Mouse (Mus musculus) forebrain, embryonic 16.5 days (tissue): ENCODE measurements at regions not wholly inside any gene's neighbourhood (a gene's known extent, or its start where the extent isn't known, plus 50 kb on each side); places are given as distances from the start of the nearest gene placed in this dataset.
A peak's percentile ranks its signal among the peaks of the same experiment; 100 is the strongest.

ENCODE experiments used
- ATAC-seq: fragments of 200-750 bp; cut with Nextera tagmentation; 2 replicates; pipeline ENCODE4 v1.8.0; 2017; ENCODE audit warnings: mild to moderate bottlenecking, moderate library complexity
- H3K27ac ChIP-seq: fragments of 300-500 bp; sonication (generic); 2 replicates; pipeline ENCODE4 v1.5.1; 2014; ENCODE audit warnings: low read length, control low read depth
- H3K27me3 ChIP-seq: fragments of 300-500 bp; sonication (generic); replicated peaks from 2 replicates; pipeline ENCODE4 v1.6.1; 2014; ENCODE audit warnings: low read length; ENCODE audit not compliant: control insufficient read depth, insufficient read depth
- H3K36me3 ChIP-seq: fragments of 300-500 bp; sonication (generic); 2 replicates; pipeline ENCODE4 v1.6.1; 2014; ENCODE audit not compliant: control insufficient read depth, insufficient read depth
- H3K4me1 ChIP-seq: fragments of 300-500 bp; sonication (generic); replicated peaks from 2 replicates; pipeline ENCODE4 v1.6.1; 2014; ENCODE audit warnings: low read length; ENCODE audit not compliant: control insufficient read depth, insufficient read depth
- H3K4me2 ChIP-seq: fragments of 300-500 bp; sonication (generic); 2 replicates; pipeline ENCODE4 v1.6.1; 2014; ENCODE audit warnings: mild to moderate bottlenecking, low read length, control low read depth
- H3K4me3 ChIP-seq: fragments of 300-500 bp; sonication (generic); replicated peaks from 2 replicates; pipeline ENCODE4 v1.5.1; 2014; ENCODE audit warnings: mild to moderate bottlenecking, low read length, control low read depth
- H3K9ac ChIP-seq: fragments of 300-500 bp; sonication (generic); replicated peaks from 2 replicates; pipeline ENCODE4 v1.6.1; 2014; ENCODE audit warnings: low read depth, low read length, control low read depth
- H3K9me3 ChIP-seq: fragments of 300-500 bp; sonication (generic); 2 replicates; pipeline ENCODE4 v1.6.1; 2016; ENCODE audit warnings: low read length; ENCODE audit not compliant: control insufficient read depth
- WGBS: fragments of 180-500 bp; shearing (Covaris S2); extraction: QIAGEN DNeasy Blood & Tissue Kit; methylation state at CpG from one replicate; pipeline ENCODE4 v1.1.7; 2014; 5-methylcytosine and 5-hydroxymethylcytosine counted together

GRCm38 (mm10) chr12:50158143-50158542, 490.8 kb downstream of the Prkd1 start:
- peak; percentile 50; the same call in 1 of the 2 replicates for ATAC-seq
- Histone ChIP-seq H3K4me2 (no peak overlapping the region), H3K9ac (no peak overlapping the region), H3K4me1 (peaks cover 3% of the 10 kb centered on the region), H3K27ac (no peak overlapping the region), H3K27me3 (no peaks in the 10 kb centered on the region), H3K4me3 (no peak overlapping the region), H3K36me3 (no peaks in the 10 kb centered on the region), H3K9me3 (no peaks in the 10 kb centered on the region)
- 64% methylated on average over 9 of the region's 9 CpGs for WGBS

DNA sequence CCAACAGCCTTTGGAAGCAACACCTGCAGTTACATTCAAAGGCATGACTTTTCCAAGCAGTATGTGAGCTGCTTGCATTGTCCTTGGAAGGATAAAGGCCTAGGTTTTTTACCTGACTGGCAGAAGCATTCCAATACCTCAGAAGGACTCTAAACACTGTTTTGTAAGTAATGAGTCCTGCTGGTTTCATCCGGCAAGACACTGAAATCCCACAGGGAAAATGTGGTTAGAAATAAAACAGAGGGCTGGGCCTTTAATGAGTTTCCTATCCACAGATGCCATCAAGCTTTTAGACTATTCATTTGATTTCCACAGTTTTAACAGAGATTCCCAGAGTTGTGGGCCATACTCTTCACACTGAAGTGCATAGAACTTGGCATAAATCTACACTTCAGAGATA, 461.6 kb downstream of the Prkd1 start:
- H3K27me3 ChIP-seq = no peaks in the 10 kb centered on the region
- H3K9ac ChIP-seq = no peak overlapping the region
- H3K4me1 ChIP-seq = peaks cover 11% of the 10 kb centered on the region
- H3K27ac ChIP-seq = peak overlapping the region; percentile 69
- H3K4me3 ChIP-seq = no peak overlapping the region
- WGBS = 17% methylated on average over 1 of the region's 1 CpGs
- ATAC-seq = no peak
- H3K9me3 ChIP-seq = no peaks in the 10 kb centered on the region
- H3K4me2 ChIP-seq = no peak overlapping the region
- H3K36me3 ChIP-seq = no peaks in the 10 kb centered on the region

GRCm38 (mm10) chr12:50190892-50191539, 457.9 kb downstream of the Prkd1 start:
- H3K27ac ChIP-seq = peak overlapping the region; percentile 63
- H3K4me3 ChIP-seq = no peak overlapping the region
- H3K4me1 ChIP-seq = peaks cover 19% of the 10 kb centered on the region
- no peaks in the 10 kb centered on the region for H3K27me3 ChIP-seq
- ATAC-seq = peak; percentile 44
- H3K4me2 ChIP-seq = no peak overlapping the region
- H3K36me3 ChIP-seq = no peaks in the 10 kb centered on the region
- no peak overlapping the region for H3K9ac ChIP-seq
- no peaks in the 10 kb centered on the region for H3K9me3 ChIP-seq

DNA sequence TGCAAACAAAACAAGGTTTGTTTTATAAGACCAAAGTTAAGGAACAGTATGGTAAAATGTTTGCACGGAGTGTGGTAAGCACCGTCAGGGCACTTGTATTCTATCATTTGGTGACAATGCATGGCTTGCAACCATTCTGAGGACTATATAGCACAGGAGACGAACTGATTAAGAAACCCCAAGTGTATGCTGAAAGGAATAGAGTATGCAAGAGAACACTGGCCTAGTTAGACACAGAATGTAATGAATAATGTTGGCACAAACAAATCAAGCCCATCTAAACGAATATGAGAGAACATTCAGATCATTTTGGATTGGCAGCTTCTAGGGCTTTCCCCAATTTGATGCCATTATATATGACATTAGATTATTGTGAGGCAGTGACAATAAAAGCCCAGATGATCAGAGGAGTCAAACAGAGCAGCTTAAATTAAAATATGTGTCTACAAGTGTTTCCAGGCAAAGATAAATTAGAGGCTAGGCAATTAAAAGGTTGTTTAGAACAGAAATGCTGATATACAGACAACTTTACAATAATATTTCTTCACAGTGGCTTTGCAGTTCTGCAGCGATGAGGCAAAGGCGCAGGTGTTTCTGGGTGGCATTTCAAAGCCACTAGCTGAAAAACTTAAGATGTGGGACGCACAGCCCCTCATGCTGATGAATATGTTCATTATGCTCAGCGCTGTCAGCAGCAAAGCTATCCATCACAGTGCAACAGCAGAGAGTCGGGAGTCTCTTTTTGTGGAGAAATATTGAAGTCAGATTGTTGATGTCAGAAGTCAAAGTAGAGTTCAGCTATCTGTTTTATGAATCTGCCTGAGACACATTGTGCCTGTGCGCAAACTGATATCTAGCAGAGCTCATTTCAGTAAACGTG, 456.9 kb downstream of the Prkd1 start:
- no peaks in the 10 kb centered on the region for H3K9me3 ChIP-seq
- peak overlapping the region; percentile 92 for H3K27ac ChIP-seq
- H3K4me3 ChIP-seq = no peak overlapping the region
- no peaks in the 10 kb centered on the region for H3K27me3 ChIP-seq
- peak; percentile 45 for ATAC-seq
- H3K36me3 ChIP-seq = no peaks in the 10 kb centered on the region
- peak overlapping the region; percentile 14 for H3K9ac ChIP-seq
- 10% methylated on average over 11 of the region's 11 CpGs for WGBS
- H3K4me1 ChIP-seq = peaks cover 27% of the 10 kb centered on the region
- peak overlapping the region; percentile 26 for H3K4me2 ChIP-seq

DNA sequence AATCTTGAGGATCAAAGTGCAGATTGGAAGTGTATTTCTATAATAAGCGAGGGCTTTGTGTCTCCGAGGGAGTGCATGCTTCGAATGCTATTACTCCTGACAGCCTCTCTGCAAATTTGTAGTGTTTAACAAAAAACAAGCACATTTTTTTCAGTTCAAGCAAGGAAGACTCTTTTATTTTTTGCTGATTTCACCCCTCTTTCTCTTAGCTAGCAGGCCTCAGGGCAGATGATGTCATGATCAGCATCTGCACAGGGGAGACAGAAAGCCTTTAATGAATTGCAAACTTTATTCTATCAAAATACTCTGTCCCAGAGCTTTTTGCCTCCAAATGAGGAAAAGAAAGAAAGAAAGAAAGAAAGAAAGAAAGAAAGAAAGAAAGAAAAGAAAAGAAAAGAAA, 455.4 kb downstream of the Prkd1 start:
- H3K36me3 ChIP-seq = no peaks in the 10 kb centered on the region
- no peak for ATAC-seq
- no peaks in the 10 kb centered on the region for H3K9me3 ChIP-seq
- H3K4me1 ChIP-seq = peaks cover 24% of the 10 kb centered on the region
- peak overlapping the region; percentile 88 for H3K27ac ChIP-seq
- H3K4me3 ChIP-seq = no peak overlapping the region
- no peak overlapping the region for H3K4me2 ChIP-seq
- H3K9ac ChIP-seq = no peak overlapping the region
- H3K27me3 ChIP-seq = no peaks in the 10 kb centered on the region
- 11% methylated on average over 3 of the region's 3 CpGs for WGBS

DNA sequence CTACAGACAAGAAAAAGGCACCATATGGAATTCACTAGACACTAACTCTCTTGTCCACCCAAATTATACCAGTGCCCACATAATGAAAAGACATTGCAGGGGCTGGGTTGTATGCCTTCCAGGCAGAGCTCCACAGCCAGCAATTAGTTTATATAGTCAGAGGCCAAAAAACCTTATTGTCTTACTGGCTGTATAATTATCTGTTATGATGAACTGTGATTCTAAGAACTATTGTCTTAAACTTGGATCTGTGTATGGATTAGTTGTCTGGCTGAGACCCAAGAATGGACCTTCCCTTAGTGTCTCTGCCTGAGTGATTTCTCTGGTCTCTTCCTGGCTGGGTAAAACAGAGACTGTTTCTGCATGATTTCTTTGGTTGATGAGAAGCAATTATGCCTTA, 454.2 kb downstream of the Prkd1 start:
- ATAC-seq = peak; percentile 47
- Histone ChIP-seq H3K9me3 (no peaks in the 10 kb centered on the region), H3K9ac (no peak overlapping the region), H3K36me3 (no peaks in the 10 kb centered on the region), H3K4me1 (peaks cover 24% of the 10 kb centered on the region), H3K27ac (peak overlapping the region; percentile 65), H3K4me3 (no peak overlapping the region), H3K4me2 (no peak overlapping the region), H3K27me3 (no peaks in the 10 kb centered on the region)

GRCm38 (mm10) chr12:50196339-50196738, 452.6 kb downstream of the Prkd1 start:
- H3K9ac ChIP-seq = no peak overlapping the region; the same call in 1 of the 2 replicates
- 14% methylated on average over 2 of the region's 2 CpGs for WGBS

DNA sequence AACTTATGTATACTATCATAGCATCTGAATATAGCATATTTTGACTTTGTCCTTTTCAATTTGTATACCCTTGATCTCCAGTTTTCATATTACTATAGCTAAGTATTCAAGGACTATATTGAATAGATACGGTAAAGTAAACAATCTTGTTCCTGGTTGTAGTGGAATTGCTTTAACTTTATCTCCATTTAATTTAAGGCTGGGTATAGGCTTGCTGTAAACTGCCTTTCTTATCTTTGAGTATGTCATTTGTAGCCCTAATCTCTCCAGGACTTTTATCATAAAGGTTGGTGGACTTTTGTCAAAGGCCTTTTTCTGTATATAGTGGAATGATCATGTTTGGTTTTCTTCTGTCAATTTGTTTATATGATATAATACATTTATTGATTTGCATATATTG, 407.8 kb downstream of the Prkd1 start:
- H3K27ac ChIP-seq = no peak overlapping the region
- ATAC-seq = no peak
- WGBS = 98% methylated on average over 1 of the region's 1 CpGs
- H3K36me3 ChIP-seq = no peaks in the 10 kb centered on the region
- H3K4me2 ChIP-seq = no peak overlapping the region
- H3K4me3 ChIP-seq = no peak overlapping the region
- H3K4me1 ChIP-seq = no peaks in the 10 kb centered on the region
- H3K9me3 ChIP-seq = no peaks in the 10 kb centered on the region
- H3K9ac ChIP-seq = no peak overlapping the region
- H3K27me3 ChIP-seq = no peaks in the 10 kb centered on the region

More at GRCm38 (mm10) chr12:50196339-50196738, 452.6 kb downstream of the Prkd1 start:
- Histone ChIP-seq H3K4me2 (no peak overlapping the region), H3K27me3 (no peaks in the 10 kb centered on the region), H3K36me3 (no peaks in the 10 kb centered on the region), H3K4me3 (no peak overlapping the region), H3K27ac (peak overlapping the region; percentile 45), H3K9me3 (no peaks in the 10 kb centered on the region), H3K4me1 (peaks cover 24% of the 10 kb centered on the region)
- ATAC-seq = no peak

DNA sequence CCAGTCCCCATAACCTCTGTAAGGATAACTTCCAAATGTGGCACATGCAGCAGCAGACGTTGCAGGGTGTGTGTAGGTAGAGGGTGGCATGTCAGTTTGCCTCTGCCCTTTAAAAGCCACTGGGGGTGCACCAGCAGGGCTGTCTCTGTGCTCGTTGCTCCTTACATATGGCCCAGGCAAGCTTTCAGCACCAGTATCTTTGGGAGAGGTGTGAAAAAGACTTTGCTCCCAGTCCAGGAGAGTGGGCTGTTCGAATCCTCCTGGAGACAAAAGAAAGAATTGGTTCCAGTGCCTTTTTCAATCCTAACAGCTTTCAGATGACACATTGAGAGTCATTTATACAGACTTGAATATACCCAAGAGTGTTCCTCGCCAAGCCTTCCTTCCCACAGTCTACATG, 390.0 kb downstream of the Prkd1 start:
- ATAC-seq = no peak
- Histone ChIP-seq H3K36me3 (no peaks in the 10 kb centered on the region), H3K27me3 (no peaks in the 10 kb centered on the region), H3K4me1 (no peaks in the 10 kb centered on the region), H3K27ac (no peak overlapping the region), H3K4me2 (no peak overlapping the region), H3K9me3 (no peaks in the 10 kb centered on the region), H3K9ac (no peak overlapping the region), H3K4me3 (no peak overlapping the region)
- WGBS = 79% methylated on average over 4 of the region's 4 CpGs
